In genomic region chr6:28259750-28260149, GRCm38 (mm10) we compare ENCODE assay signal across 21 mouse cellular contexts.
A peak's percentile ranks its signal among the peaks of the same experiment; 100 is the strongest.
DNase-seq lines count a peak whose midpoint lies in the region; ATAC-seq and TF ChIP-seq lines count a peak whose summit lies in the region.
"Had no signal": no experiment of that assay in that cellular context is flagged by ENCODE, and none has a peak within 500 bp of the region (broad histone marks: within the 10 kb centered on the region; RNA-seq: fewer than 3 reads in every experiment).

No protein-coding gene starts in this region.

- peaks cover 50% of the 10 kb centered on the region for H3K36me3 ChIP-seq in erythroblast, embryonic 14.5 days (ENCODE audit: control insufficient read depth)
- peaks cover 41% of the 10 kb centered on the region for H3K36me3 ChIP-seq in G1E (replicated peaks)
- H3K36me3 ChIP-seq in liver, embryonic 12.5 days, result peaks cover 38% of the 10 kb centered on the region
- peaks cover 23% of the 10 kb centered on the region for H3K36me3 ChIP-seq in liver, embryonic 16.5 days (ENCODE audit: control insufficient read depth, insufficient read depth)
- no peaks in the 10 kb centered on the region for H3K36me3 ChIP-seq in forebrain, embryonic 11.5 days (ENCODE audit: control insufficient read depth, insufficient read depth, low read length)
- H3K36me3 ChIP-seq: embryonic facial prominence, embryonic 15.5 days had no signal

- DNase-seq in G1E (ENCODE audit: low spot score), result no peak
- no peak for DNase-seq in lung, adult 18-20 months
- DNase-seq in forebrain, embryonic 11.5 days (ENCODE audit: low spot score), result no peak
- DNase-seq: adrenal gland, adult 2 months; adrenal gland, postnatal 25 days; B cell, adult 2 months; cerebellum, adult 2 months; cerebellum, postnatal 10 days; gastrocnemius, postnatal 10 days; heart, postnatal 14 days had no signal

- H3K4me2 ChIP-seq in liver, embryonic 12.5 days, result peak overlapping the region; percentile 66
- H3K4me2 ChIP-seq in liver, embryonic 16.5 days (ENCODE audit: low read depth, low read length), result peak overlapping the region; percentile 62
- no peak overlapping the region for H3K4me2 ChIP-seq in forebrain, embryonic 11.5 days (ENCODE audit: low read depth, low read length, severe bottlenecking)

- no peak for TF ChIP-seq CTCF in G1E (IDR thresholded peaks at IDR 0.05; ENCODE audit: low read depth, low read length)

- no peaks in the 10 kb centered on the region for H3K9me3 ChIP-seq in erythroblast, embryonic 14.5 days (ENCODE audit: control insufficient read depth, low read length)
- H3K9me3 ChIP-seq in G1E (replicated peaks), result no peaks in the 10 kb centered on the region
- no peaks in the 10 kb centered on the region for H3K9me3 ChIP-seq in liver, embryonic 12.5 days (replicated peaks)
- no peaks in the 10 kb centered on the region for H3K9me3 ChIP-seq in liver, embryonic 16.5 days (replicated peaks; ENCODE audit: control insufficient read depth, low read length)
- H3K9me3 ChIP-seq in forebrain, embryonic 11.5 days (ENCODE audit: control insufficient read depth, low read length), result no peaks in the 10 kb centered on the region
- H3K9me3 ChIP-seq: embryonic facial prominence, embryonic 15.5 days; heart, embryonic 10.5 days; heart, embryonic 15.5 days; hindbrain, embryonic 13.5 days had no signal

- ATAC-seq in erythroblast, adult 5-6 weeks (replicated peaks; ENCODE audit: low FRiP score, poor library complexity, severe bottlenecking), result no peak
- ATAC-seq in G1E (ENCODE audit: extremely low read depth, insufficient number of reproducible peaks, low FRiP score, poor library complexity, severe bottlenecking), result no peak
- ATAC-seq in liver, embryonic 12.5 days, result no peak
- no peak for ATAC-seq in liver, embryonic 16.5 days (ENCODE audit: low read depth)
- no peak for ATAC-seq in forebrain, embryonic 11.5 days (replicated peaks; ENCODE audit: low FRiP score)
- ATAC-seq: CD4-positive, CD25-positive, alpha-beta regulatory T cell, adult 4 months; forebrain, embryonic 14.5 days; hindbrain, postnatal 0 days had no signal

- peak overlapping the region; percentile 88 for H3K4me3 ChIP-seq in erythroblast, embryonic 14.5 days (replicated peaks)
- peak overlapping the region; percentile 93 for H3K4me3 ChIP-seq in G1E (ENCODE audit: low read depth, low read length)
- H3K4me3 ChIP-seq in liver, embryonic 12.5 days, result peak overlapping the region; percentile 48
- peak overlapping the region; percentile 55 for H3K4me3 ChIP-seq in liver, embryonic 16.5 days (ENCODE audit: low read depth, low read length)
- no peak overlapping the region for H3K4me3 ChIP-seq in forebrain, embryonic 11.5 days (ENCODE audit: low read depth, low read length)

- no peaks in the 10 kb centered on the region for H3K27me3 ChIP-seq in erythroblast, embryonic 14.5 days (ENCODE audit: control insufficient read depth)
- no peaks in the 10 kb centered on the region for H3K27me3 ChIP-seq in G1E (ENCODE audit: insufficient read depth, low read length)
- no peaks in the 10 kb centered on the region for H3K27me3 ChIP-seq in liver, embryonic 12.5 days (replicated peaks)
- no peaks in the 10 kb centered on the region for H3K27me3 ChIP-seq in liver, embryonic 16.5 days (ENCODE audit: control insufficient read depth, insufficient read depth, low read depth, low read length)
- H3K27me3 ChIP-seq in forebrain, embryonic 11.5 days (ENCODE audit: control insufficient read depth, insufficient read depth, low read length), result peaks cover 4% of the 10 kb centered on the region; the same call in 1 of the 2 replicates
- H3K27me3 ChIP-seq: embryonic facial prominence, embryonic 15.5 days; heart, embryonic 15.5 days; hindbrain, embryonic 13.5 days had no signal

- 56% methylated on average over 5 of the region's 5 CpGs for WGBS in liver, embryonic 12.5 days (ENCODE audit: insufficient replicate concordance)
- WGBS in liver, embryonic 16.5 days (ENCODE audit: insufficient replicate concordance), result 41% methylated on average over 5 of the region's 5 CpGs
- 92% methylated on average over 5 of the region's 5 CpGs for whole genome bisulfite sequencing in forebrain, embryonic 11.5 days

- H3K9ac ChIP-seq in liver, embryonic 12.5 days, result peak overlapping the region; percentile 60
- H3K9ac ChIP-seq in liver, embryonic 16.5 days (ENCODE audit: low read depth, low read length), result peak overlapping the region; percentile 36; the same call in 1 of the 2 replicates
- no peak overlapping the region for H3K9ac ChIP-seq in forebrain, embryonic 11.5 days (ENCODE audit: low read length)
- H3K9ac ChIP-seq: embryonic facial prominence, embryonic 15.5 days had no signal

- H3K27ac ChIP-seq in liver, embryonic 12.5 days, result no peak overlapping the region
- H3K27ac ChIP-seq in liver, embryonic 16.5 days (ENCODE audit: low read length), result no peak overlapping the region
- H3K27ac ChIP-seq in forebrain, embryonic 11.5 days (ENCODE audit: low read depth, low read length), result no peak overlapping the region
- H3K27ac ChIP-seq: embryonic facial prominence, embryonic 15.5 days; heart, embryonic 10.5 days; heart, embryonic 15.5 days; hindbrain, embryonic 13.5 days; hindbrain, postnatal 0 days had no signal

- peaks cover 42% of the 10 kb centered on the region for H3K4me1 ChIP-seq in erythroblast, embryonic 14.5 days (ENCODE audit: control insufficient read depth)
- H3K4me1 ChIP-seq in G1E (ENCODE audit: insufficient read depth, low read depth, low read length), result peaks cover 46% of the 10 kb centered on the region
- H3K4me1 ChIP-seq in liver, embryonic 12.5 days, result peaks cover 37% of the 10 kb centered on the region
- H3K4me1 ChIP-seq in liver, embryonic 16.5 days (ENCODE audit: control insufficient read depth, low read depth, low read length), result peaks cover 25% of the 10 kb centered on the region
- 0 out of 2 replicates have a peak, but pooled peaks cover 2% of the 10 kb centered on the region for H3K4me1 ChIP-seq in forebrain, embryonic 11.5 days (replicated peaks; ENCODE audit: control insufficient read depth, insufficient read depth, low read length)
- H3K4me1 ChIP-seq: heart, embryonic 10.5 days had no signal
